Mouse (Mus musculus): ENCODE data around the gene Kcnmb3. TPM values are rescaled to one million over a fixed set of nuclear protein-coding genes. Genes with fewer than 3 reads are reported as not detected.

The Kcnmb3 gene
- polyA plus RNA-seq (2012; rRNA removed) = 0.06 TPM in 1 of 2 replicates, not detected in the other

DNA sequence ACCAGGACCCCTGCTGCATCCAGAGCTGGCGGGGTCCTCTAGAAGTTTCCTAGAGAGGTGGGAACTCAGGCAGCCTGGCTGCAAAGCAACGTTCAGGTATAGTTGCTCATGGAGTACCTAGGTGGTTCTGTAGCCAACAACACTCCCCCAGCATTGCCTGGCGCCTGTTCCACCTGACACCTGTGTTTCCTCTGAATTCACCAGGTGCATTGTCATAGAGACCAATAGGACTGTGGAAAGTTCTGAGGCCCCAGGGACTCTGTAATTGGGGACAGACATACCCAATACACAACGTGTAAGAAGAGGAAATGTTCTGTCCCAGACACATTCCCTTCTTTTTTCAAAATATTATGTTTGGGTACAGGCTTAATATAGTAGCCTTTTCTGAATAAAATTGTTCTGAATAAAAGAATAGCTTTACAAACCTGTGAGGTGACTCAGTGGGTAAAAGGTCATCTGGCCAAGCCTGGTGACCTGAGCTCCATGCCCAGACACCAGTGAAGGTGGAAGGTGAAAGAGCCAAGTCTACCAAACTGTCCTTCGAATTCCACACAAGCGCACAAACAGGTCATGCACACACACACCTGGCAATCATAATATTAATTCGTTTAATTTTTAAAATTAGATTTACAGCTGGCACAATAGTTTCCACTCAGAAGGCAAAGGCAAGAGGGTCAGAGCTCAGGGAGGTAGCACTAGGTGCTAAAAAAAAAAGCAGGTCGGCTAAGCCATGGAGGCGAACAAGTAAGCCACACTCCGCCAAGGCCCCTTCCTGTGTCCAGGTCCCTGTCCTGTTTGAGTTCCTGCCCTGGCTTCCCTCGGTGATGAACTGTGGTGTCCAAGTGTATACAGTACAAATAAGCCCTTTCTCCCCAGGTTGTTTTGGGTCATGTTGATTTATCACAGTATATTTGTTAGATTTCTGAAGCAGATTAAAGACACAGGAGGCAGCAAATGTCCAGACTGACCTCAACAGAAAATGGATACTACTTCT, at the start of gene Kcnmb3:
Gene Kcnmb3, minus strand, starts transcription at position 135 of the 994 bp plus-strand sequence.
- WGBS = 74% methylated on average over 11 of the region's 11 CpGs
- DNase-seq (ENCODE audit: low read depth, low spot score) = no peak

DNA sequence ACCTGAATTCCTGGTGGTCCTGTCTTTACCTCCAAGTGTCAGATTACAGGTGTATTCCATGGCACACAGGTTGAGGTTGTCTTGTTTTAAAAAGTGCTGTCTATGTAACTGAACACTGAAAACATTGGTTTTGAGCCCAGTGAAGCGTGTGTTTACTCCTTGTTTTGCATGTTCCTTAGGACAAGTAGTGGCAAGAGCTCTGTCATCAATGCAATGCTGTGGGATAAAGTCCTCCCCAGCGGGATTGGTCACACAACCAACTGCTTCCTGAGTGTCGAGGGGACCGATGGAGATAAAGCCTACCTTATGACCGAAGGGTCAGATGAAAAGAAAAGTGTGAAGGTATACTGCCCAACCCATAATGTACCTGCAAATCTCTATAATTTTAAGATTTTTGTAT, 46.1 kb upstream of the Kcnmb3 start:
- WGBS = 92% methylated on average over 5 of the region's 5 CpGs
- no peak for DNase-seq (ENCODE audit: low read depth, low spot score)

DNA sequence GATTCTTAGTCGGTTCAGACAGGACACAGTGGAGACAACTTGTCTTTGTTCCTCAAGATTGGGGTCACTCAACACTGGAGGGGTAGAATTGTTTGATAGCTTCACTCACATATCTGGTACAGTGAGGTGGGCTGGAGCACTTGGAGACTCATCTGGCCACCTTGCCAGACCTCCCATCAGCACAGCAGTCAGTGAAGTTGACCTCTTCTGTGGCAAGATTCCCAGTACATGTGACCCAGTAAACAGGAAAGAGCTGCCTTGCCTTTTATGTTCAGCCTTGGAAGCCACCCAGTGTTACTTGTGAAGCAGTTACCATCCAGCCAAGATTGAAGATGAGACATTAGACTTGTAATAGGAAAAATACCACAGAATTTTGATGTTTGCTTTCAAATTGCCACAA, 45.5 kb upstream of the Kcnmb3 start:
- no peak for DNase-seq (ENCODE audit: low read depth, low spot score)
- WGBS = 56% methylated on average over 1 of the region's 1 CpGs

DNA sequence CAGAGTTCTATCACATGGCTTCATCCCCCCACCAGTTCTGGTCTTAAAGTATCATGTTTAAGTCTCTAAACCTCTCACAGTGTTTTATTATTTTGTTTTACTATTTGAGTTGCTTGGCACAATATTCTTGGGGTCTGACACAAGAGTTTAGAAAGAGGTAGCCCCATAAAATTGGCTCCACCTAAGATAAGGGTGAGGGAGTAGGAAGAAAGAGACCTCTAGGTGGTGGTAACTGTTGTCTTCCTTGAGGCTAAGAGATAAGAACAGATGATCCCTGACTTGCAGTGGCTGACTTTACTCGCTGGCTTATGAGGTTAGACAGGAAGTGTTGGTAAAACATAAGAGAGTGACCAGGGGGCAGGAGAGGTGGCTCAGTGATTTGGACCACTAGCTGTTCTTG, 43.7 kb upstream of the Kcnmb3 start:
- 47% methylated on average over 1 of the region's 1 CpGs for WGBS
- no peak for DNase-seq (ENCODE audit: low read depth, low spot score)

DNA sequence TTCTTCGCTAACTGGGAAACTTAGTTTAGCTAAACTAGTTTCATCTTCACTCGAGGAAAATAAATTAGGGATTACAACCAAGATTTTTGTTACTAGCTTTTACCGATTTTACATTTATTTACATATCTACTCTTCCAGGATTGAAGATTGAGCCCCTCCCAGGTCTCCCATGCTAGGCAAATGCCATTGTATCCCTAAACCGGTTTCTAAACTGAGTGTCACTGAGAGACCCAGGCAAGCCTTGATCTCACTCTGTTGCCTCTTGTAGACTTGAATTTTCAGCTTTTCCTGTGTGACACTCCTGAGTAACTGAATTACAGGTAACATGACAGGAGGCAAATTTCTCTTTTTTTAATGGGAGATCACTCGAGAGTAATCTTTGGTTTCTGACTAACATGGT, 38.0 kb upstream of the Kcnmb3 start:
- 9% methylated on average over 5 of the region's 5 CpGs for WGBS
- no peak for DNase-seq (ENCODE audit: low read depth, low spot score)

DNA sequence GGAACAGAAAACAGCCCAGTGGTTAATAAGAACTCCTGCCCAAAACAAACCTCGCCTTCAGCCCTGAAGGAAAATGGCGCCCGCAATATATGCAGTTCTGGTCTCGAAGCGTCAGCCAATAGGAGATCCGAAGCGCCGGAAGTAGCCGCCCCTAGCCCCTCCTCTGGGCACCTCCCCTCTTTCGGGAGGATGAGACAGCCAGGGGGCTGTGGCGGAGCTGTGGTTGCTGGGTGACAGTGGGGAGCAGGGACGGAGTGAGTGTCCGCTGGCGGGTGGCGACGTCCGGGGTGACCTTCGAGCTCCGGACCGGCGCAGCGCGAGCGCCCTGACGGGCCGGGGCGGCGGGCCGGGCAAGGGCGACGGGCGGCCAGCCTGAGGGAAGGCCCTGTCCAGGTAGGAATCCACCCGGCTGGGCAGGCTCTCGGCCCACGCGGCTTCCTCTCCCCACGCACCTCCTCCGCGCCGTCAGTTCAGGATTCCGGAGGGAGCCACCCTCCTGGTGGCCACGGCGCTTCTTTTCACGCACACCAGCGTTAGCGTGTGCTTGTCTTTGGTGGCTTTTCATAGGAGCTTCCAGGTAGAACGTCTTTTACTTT, 37.4 kb upstream of the Kcnmb3 start, which contains the start of gene Mfn1:
Gene Mfn1, plus strand, starts transcription at position 163 of the 596 bp plus-strand sequence.
- 1% methylated on average over 45 of the region's 47 CpGs for WGBS
- peak; percentile 92 for DNase-seq (ENCODE audit: low read depth, low spot score)

DNA sequence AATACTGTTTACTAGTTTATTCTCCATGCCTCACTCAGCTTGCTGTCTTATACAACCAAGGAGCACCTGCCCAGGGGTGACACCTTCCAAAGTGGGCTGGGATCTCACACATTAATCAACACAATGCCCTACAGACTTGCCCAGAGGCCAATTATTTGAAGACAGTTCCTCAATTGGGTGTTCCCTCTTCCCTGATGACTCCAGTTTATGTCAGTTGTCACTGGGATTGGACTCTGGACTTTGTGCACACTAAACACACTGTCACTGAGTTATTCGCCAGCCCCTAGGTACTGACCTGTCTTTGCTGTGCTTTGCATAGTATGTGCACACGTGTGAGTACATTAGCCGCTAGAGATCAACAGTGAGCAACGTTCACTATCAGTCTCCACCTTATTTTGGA, 35.1 kb upstream of the Kcnmb3 start:
- WGBS = 47% methylated on average over 4 of the region's 4 CpGs

DNA sequence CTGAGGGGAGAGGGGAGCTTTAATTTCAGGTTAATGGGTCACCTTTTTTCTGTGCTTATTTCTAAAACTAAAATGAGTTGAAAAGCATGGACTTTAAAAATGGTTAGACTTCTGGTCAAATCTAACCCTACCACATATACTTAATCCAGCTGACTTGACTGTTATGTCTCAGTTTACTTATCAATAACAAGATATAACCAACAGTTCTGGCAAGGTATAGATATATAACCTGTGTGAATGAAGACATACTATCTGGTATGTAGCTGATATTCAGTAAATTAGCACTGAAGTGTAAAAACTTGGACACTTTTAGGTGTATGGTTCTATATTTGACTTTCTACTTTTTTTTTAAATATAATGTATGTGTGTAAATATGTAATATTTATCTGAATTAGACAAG, 21.5 kb upstream of the Kcnmb3 start:
- DNase-seq (ENCODE audit: low read depth, low spot score) = no peak

More for the DNA sequence above, 35.1 kb upstream of the Kcnmb3 start:
- peak; percentile 67 for DNase-seq (ENCODE audit: low read depth, low spot score)

DNA sequence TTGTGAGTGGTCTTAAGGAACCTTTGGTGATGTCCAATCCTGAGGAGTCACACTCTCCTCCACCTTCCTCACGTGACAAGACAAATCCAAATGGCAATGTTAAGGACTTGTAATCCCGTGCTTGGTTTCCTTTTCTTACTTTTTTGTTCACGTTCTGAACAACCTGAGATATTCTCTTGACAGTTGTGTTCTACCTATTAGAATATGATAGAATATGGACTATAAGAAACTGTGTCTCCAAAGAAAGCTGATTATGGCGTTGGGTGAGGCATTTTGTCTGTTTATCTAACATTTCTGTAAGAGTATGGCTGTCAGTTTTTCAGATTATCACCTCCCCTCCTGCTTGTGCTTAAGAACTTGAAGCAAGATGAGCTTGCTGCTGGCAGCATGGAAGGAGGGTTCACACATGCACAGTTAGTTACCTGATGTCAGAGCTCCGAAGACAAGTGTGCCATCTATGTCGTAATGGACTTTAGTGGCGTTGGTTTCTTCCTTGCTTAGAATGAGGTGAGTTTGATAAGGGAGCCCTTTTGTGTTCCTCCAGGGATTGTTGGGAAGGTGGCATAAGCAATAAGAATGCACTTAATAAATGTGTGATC, 20.8 kb upstream of the Kcnmb3 start:
- 89% methylated on average over 7 of the region's 7 CpGs for WGBS

DNA sequence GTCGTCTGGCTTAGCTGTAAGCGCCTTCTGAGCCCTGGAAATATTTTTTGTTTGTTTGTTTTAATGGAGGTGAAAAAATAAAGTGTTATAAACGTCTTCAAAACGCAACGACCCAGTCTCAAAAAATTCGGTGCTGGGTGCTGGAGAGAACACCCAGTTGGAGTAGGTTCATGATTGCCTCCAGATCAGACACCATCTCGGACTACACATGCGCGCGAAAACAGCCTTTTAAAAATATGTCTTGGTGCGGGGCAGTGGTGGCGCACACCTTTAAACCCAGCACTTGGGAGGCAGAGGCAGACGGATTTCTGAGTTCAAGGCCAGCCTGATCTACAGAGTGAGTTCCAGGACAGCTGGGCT, 19.1 kb upstream of the Kcnmb3 start:
- no peak for DNase-seq (ENCODE audit: low read depth, low spot score)
- WGBS = 2% methylated on average over 13 of the region's 13 CpGs

More for the DNA sequence above, 20.8 kb upstream of the Kcnmb3 start:
- DNase-seq (ENCODE audit: low read depth, low spot score) = no peak

DNA sequence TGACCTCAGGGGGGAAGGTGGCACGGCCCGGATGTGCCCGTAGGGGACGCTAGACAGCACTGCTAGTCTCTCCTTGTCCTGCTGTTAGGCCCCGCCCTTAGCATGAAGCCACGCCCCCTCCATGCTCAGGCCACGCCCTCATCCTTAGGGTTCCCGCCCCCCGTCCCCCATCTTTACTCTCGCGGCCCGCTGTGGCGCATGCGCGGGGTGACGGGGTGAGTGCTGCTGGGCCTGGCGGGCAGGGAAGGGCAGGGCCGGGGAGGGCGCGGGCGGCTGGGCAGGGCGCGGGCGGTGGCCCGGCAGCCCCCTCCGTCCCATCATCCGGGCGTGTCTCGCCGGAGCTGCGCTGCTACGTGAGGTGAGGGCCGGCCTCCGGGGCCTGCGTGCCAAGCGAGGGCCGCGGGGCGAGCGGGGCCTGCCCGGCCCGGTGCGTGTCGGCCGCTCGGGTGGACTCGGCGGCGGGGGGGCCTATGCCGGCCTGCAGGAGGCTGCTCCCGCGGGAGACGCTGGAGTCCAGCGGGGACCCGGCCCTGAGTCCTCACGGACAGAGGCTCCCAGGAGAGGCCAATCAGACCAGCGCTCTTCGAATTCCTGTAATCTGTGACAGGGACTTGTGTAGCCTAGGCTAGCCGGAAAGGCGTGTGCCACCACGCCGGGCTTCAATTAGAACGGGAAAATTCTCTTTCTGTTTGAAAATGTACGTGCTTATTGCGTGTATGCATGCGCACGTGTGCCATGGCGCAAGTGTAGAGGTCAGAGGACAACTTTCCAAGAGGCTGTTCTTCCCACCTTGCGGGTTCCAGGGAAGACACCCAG, 18.6 kb upstream of the Kcnmb3 start:
- peak; percentile 92 for DNase-seq (ENCODE audit: low read depth, low spot score)
- WGBS = under 1% methylated on average over 67 of the region's 69 CpGs

DNA sequence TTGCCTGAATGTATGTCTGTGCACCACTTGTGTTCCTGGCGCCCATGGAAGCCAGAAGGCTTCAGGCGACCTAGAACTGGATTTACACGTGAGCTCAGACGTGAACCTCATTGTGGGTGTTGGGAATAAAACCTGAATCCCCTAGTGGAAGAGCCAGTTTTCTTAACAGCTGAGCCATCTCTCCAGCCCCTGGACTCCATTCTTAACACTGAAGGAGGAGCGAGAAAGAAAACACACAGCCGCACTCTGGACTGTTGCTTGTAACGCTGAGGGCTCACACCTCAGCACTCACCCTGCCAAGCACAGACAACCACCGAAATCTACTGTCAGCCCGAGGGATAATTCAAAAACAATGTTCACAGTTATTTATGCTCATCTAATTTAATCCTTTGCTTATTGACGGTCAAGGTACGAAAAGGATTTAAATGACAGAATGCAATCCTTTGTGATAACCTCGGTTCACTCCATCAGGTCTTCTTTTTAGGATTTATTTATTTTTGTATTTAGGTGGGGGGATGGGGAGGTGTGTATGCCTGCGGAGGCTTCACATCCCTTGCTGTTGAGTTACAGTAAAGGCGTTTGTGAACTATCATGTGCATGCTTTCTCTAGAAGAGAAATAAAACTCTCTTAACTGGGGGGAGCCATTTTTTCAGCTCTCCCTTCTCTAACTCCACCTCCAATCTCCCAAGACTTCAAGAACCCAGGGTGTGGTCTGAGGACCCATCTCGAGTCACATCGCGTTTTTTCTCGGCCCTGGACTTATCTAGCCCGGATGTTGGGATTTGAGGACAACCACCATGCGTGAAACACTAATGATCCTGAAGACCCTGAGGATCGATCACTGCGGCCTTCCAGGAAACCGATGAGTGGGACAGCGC, 17.7 kb upstream of the Kcnmb3 start, which contains the start of gene Zfp639:
Gene Zfp639, plus strand, starts transcription at position 764 of the 879 bp plus-strand sequence.
- 22% methylated on average over 24 of the region's 24 CpGs for WGBS
- DNase-seq (ENCODE audit: low read depth, low spot score) = no peak

DNA sequence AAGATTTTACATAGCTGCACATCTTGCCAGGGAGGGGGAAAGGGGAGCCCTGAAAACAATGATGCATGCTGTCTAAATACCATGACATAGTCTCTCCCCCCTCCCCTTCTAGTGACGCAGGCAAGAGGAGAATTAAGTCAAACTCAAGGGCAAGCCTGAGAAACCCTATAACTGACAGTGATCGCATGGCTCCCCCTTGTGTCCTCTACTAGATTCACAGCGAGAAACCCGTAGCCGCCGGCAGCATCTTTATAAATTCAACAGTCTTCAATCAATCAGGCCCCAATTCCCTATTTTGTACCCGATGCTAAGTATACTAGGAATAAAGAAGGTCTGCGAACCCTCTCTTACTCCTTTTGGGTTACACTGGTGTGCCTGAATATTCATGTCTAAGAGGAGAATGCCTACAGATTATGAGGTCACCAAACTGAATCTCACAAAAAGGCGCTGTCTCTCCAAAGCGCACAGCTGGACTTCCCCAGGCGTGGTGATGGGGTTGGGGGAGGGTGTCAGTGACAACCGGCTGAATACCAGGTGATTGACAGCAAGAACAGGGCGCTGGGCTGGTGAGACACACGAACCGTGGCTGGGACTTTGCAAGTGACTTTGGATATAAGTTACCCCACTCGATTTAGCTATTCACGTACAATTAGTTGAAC, 16.8 kb upstream of the Kcnmb3 start:
- 12% methylated on average over 17 of the region's 17 CpGs for WGBS
- peak; percentile 47 for DNase-seq (ENCODE audit: low read depth, low spot score)

DNA sequence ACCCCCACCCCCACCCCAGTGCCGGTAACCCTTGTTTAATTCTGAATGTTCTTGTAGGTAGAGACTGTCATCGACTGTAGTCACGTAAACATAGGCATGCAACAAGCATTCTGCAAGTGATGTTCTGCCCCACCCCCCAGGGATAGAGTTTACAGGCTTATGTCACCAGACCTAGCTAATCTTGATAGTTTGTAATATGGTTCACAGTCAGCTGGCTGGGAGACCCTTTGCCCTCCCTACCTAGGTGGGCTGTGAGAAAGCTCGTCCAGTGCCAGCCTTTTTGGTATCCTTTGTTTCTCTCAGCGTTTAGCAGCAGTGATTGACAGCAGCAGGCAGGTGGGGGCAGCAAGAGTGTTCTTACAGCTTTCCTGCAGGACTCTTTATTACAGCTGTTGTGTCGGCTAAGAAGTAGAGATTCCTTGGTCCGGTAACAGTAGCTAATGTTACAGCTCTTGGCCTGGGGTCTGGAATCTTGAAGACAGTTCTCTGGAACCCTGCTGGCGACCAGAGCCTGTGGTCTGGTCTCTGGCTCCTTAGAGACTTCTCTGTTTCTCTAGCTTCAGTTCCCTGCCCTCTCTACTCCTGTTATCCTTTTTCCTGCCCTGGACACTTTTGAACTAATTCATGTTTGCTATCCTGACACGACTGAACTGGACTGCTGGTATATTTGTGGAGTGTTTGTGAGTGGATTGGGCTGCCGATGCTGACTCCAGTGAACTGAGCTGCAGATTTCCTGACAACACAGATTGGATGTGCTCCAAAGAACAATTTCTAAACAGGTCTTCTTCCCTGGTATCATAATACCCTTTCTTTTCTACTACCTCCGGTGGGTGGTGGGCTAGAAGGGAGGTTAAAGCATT, 14.6 kb upstream of the Kcnmb3 start:
- DNase-seq (ENCODE audit: low read depth, low spot score) = no peak
- 71% methylated on average over 11 of the region's 11 CpGs for WGBS

DNA sequence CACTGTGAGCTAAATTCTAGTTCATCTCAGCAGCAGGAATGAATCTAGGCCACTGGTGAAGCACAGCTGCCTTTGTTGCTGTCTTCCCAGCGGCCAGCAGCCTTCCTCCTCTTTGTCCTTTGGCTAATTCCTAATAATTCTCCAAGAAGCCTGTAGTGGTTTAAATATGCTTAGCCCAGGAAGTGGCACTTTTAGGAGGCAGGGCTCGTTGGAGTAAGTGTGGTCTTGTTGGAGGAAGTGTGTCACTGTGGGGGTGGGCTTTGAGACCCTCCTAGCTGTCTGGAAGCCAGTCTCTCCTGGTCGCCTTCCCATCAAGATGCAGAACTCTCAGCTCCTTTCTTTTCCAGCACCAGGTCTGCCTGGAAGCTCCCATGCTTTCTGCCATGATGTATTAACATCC, 13.8 kb upstream of the Kcnmb3 start:
- DNase-seq (ENCODE audit: low read depth, low spot score) = no peak
- 87% methylated on average over 3 of the region's 3 CpGs for WGBS

DNA sequence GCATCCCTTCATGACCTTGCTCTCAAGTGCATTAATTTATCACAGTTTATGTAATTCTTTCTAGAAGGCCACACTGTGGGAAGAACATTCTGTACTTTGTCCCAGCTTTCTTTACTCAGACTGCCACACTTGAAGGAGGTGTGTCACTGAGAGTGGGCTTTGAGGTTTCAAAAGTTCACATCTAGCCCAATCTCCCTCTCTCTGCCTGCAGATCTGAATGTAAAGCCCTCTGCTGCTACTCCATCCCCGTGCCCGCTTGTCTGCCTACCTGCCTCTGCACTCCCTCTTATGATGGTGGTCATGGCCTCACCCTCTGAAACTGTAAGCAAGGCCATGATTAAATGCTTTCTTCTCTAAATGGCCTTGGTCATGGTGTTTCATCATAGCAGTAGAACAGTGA, 8.3 kb upstream of the Kcnmb3 start:
- 99% methylated on average over 2 of the region's 2 CpGs for WGBS
- DNase-seq (ENCODE audit: low read depth, low spot score) = no peak

DNA sequence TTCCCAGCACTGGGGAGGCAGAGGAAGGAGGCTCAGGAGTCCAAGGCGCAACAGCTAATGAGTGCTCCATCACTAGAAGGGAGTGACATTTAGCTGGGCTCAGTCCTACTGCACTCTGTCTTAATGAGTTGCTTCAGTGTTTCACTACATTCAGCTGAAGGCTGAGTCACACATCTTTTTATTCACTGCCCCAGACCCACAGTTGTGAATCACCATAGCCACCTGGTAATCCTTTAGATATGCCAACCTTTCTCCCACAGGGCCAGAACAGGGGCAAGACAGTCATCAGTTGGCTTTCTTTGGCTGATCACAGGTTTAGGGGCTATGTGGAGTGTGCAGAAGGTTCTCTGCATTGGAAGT, 4.7 kb upstream of the Kcnmb3 start:
- no peak for DNase-seq (ENCODE audit: low read depth, low spot score)
- 86% methylated on average over 1 of the region's 1 CpGs for WGBS

Measured in large intestine, adult 2 months (tissue).